Mouse (Mus musculus) testis, adult 2 months (tissue): ENCODE data around the gene Grm8. TPM values are rescaled to one million over a fixed set of nuclear protein-coding genes. Genes with fewer than 3 reads are reported as not detected.

ENCODE experiments used
- H3K27ac ChIP-seq: fragments of 200-500 bp; 2 replicates; pipeline ENCODE4 v1.5.1; 2012; ENCODE audit warnings: low read depth, low read length; ENCODE audit not compliant: control insufficient read depth, insufficient read depth
- H3K27me3 ChIP-seq: fragments of 200-500 bp; 2 replicates; pipeline ENCODE4 v1.6.1; 2012; ENCODE audit warnings: mild to moderate bottlenecking, low read length, moderate library complexity; ENCODE audit not compliant: control insufficient read depth, insufficient read depth
- H3K36me3 ChIP-seq: fragments of 200-500 bp; 2 replicates; pipeline ENCODE4 v1.6.1; 2012; ENCODE audit warnings: mild to moderate bottlenecking, low read length; ENCODE audit not compliant: control insufficient read depth, insufficient read depth
- H3K4me1 ChIP-seq: fragments of 200-500 bp; 2 replicates; pipeline ENCODE4 v1.6.1; 2012; ENCODE audit warnings: low read length; ENCODE audit not compliant: control insufficient read depth, insufficient read depth
- H3K4me3 ChIP-seq: fragments of 200-500 bp; 2 replicates; pipeline ENCODE4 v1.5.1; 2012; ENCODE audit warnings: low read depth, mild to moderate bottlenecking, low read length, moderate library complexity, mixed read lengths; ENCODE audit not compliant: control insufficient read depth
- CTCF ChIP-seq: fragments of 200-500 bp; IDR thresholded peaks from 2 replicates; pipeline ENCODE4 v1.5.1; 2012; ENCODE audit warnings: low read depth, mild to moderate bottlenecking, inconsistent platforms, low read length, moderate library complexity; ENCODE audit not compliant: control insufficient read depth, insufficient read depth, insufficient replicate concordance
- POLR2A ChIP-seq: fragments of 200-500 bp; IDR thresholded peaks from 2 replicates; pipeline ENCODE4 v1.6.1; 2012; ENCODE audit warnings: low read depth, mild to moderate bottlenecking, inconsistent platforms, low read length, moderate library complexity; ENCODE audit not compliant: control insufficient read depth
- polyA plus RNA-seq: library from polyadenylated mRNA; depleted of rRNA; stranded (reverse); fragments of >200 nt; gene quantifications from 2 replicates; pipeline ENCODE4 v1.2.3, GENCODE M21; 2012

Gene Grm8
- polyA plus RNA-seq, 1 experiment, result 0.17 TPM

GRCm38 (mm10) chr6:27317422-27317821, 817.6 kb downstream of the Grm8 start:
- TF ChIP-seq POLR2A, result no peak
- no peak for TF ChIP-seq CTCF
- no peaks in the 10 kb centered on the region for H3K4me1 ChIP-seq

DNA sequence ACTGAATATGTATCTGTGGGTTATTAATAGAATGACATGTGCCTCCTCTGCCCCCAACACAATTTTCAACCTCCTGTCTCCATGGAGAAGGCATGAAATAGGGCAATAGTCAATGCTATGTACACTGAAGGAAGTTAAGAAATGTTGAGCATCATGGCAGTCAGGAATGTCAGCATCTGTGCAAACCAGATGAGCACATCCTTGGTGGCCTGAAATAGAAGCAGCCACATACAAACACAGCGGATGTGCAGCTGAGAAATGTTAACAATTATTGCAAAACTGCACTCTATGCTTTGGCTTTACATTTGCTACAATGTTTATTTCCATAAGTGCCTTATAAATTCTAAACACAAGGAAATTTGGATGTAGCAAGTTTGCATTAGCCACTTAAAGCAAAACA, 819.0 kb downstream of the Grm8 start:
- Histone ChIP-seq H3K27me3 (no peaks in the 10 kb centered on the region), H3K36me3 (no peaks in the 10 kb centered on the region), H3K27ac (no peak overlapping the region), H3K4me1 (no peaks in the 10 kb centered on the region), H3K4me3 (no peak overlapping the region)
- no peak for TF ChIP-seq CTCF
- TF ChIP-seq POLR2A, result no peak

More at GRCm38 (mm10) chr6:27317422-27317821, 817.6 kb downstream of the Grm8 start:
- no peaks in the 10 kb centered on the region for H3K27me3 ChIP-seq
- H3K36me3 ChIP-seq, result no peaks in the 10 kb centered on the region
- no peak overlapping the region for H3K4me3 ChIP-seq
- H3K27ac ChIP-seq, result no peak overlapping the region

DNA sequence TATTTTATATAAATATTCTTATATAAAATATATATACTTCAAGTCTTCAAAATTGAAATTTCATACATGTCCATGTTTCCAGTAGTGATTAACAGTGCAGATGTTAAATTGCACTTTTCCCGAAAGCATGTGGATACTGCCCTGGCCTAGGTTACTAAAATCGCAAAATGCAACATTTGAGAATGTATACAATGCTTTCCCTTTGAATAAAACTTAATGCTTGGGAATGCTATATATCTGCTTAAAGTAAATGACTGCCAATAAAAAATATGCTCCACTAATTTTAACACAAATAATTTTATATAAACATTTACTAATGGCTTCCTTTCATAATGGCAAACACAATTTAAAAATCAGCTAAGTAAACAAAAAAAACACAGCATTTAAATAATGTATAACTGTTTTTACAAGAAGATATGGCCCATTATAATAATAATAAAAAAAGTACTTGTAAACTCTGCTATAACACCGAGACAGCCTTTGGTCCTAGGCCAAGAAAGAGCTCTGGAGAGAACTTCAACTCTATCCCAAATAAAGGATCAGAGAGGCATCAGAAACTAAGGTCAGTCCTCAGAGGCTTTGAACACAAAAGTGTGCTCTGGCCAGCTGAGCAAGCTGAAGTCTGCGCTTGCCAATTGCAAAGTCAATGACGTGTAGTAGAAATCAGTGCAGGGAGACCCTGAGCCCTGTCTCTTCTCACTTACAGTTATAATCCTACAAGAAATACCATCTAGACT, 820.5 kb downstream of the Grm8 start:
- Histone ChIP-seq H3K4me1 (no peaks in the 10 kb centered on the region), H3K36me3 (no peaks in the 10 kb centered on the region), H3K27ac (no peak overlapping the region), H3K27me3 (no peaks in the 10 kb centered on the region), H3K4me3 (no peak overlapping the region)
- TF ChIP-seq CTCF (no peak), POLR2A (no peak)

- Histone ChIP-seq H3K4me1 (no peaks in the 10 kb centered on the region), H3K36me3 (no peaks in the 10 kb centered on the region), H3K27ac (no peak overlapping the region), H3K4me3 (no peak overlapping the region), H3K27me3 (no peaks in the 10 kb centered on the region)
- TF ChIP-seq POLR2A (no peak), CTCF (no peak)
Observed at GRCm38 (mm10) chr6:27310401-27310800, 824.6 kb downstream of the Grm8 start.

GRCm38 (mm10) chr6:27305351-27305750, 829.6 kb downstream of the Grm8 start:
- H3K27me3 ChIP-seq, result no peaks in the 10 kb centered on the region
- H3K36me3 ChIP-seq, result no peaks in the 10 kb centered on the region
- TF ChIP-seq POLR2A (no peak), CTCF (no peak)
- H3K27ac ChIP-seq, result no peak overlapping the region
- H3K4me3 ChIP-seq, result no peak overlapping the region
- H3K4me1 ChIP-seq, result no peaks in the 10 kb centered on the region

DNA sequence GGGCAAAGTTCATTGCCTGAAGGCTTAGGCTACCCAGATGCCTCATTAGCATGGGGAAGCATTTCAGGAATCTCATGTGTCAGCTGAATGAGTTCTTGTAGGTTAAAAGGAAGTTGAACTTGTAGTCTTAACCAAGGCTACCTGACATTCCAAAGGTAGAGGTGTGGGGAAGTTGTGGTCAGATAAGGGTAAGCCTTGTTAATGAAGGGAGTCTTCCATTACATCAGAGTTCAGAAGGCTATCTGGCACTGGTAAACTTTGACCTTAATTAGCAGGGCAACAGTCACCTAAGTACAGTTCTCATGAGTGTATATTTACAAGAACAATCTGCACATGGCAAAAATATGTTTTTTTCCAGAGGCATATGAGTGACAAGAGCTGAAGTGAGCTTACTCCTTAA, 870.0 kb downstream of the Grm8 start:
- TF ChIP-seq CTCF (no peak), POLR2A (no peak)
- Histone ChIP-seq H3K36me3 (no peaks in the 10 kb centered on the region), H3K4me3 (no peak overlapping the region), H3K4me1 (no peaks in the 10 kb centered on the region), H3K27ac (no peak overlapping the region), H3K27me3 (no peaks in the 10 kb centered on the region)

DNA sequence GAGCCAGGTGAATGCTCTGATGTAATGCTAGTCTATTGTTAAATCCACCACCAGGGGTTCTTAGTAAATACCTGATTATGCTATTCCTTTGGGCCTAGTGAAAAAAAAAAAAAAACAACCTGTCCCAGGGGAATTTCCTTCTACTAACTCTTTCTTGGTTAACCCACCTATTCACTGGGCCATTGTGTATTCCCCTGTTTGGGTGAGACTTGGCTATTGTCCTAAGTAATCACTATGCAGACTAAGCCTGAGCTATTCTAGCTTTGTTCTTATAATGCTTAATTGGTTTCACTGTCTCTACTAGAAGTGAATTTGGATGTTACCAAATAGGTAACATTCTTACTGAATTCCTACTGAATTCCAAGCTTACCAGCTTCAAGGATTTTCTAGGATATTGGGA, 872.4 kb downstream of the Grm8 start:
- no peaks in the 10 kb centered on the region for H3K36me3 ChIP-seq
- H3K4me3 ChIP-seq, result no peak overlapping the region
- TF ChIP-seq CTCF, result no peak
- TF ChIP-seq POLR2A, result no peak
- no peaks in the 10 kb centered on the region for H3K4me1 ChIP-seq
- no peaks in the 10 kb centered on the region for H3K27me3 ChIP-seq
- H3K27ac ChIP-seq, result no peak overlapping the region
